Mouse (Mus musculus): ENCODE measurements around the gene Trim8. TPM values are rescaled to one million over a fixed set of nuclear protein-coding genes. Genes with fewer than 3 reads are reported as not detected.

The Trim8 gene
- 17.0 and 19.4 TPM in 2 replicates for polyA plus RNA-seq (2015; fragmentation: Nextera tagmentation; extraction: Ambion mirVana)

DNA sequence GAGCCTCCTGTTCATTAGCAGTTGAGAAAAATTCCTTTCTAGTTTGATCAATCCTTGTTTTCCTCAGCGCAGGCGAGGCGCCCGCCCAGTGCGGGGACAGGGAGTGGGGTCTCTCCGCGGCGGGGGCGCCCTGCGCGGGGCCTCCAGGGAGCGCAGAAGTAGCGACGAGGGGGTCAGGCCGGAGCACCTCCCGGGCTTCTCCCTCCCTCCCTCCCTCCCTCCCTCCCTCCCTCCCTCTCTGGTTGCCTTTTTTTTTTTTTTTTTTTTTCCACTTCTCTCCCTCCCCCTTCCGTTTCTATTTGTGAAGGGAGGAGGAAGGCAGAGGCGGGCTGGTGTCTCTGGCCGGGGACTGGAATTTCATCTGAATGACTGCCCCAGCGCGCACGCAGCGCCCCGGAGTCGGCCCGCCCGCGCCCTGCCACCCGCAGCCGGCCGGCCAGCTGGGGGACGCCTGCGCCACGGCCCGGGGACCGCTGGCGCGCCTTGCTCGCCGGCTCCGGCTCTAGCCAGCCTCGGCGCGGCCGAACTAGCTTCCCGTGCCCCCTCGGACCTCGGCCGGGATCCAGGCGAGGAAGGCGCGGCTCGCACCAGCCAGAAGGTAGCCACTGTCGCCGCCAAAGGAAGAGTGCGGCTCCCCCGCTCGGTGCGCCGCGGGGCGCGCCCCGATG lies at the start of gene Trim8:
Gene Trim8 (plus strand): TSS at position 302 of the 668 bp plus-strand sequence.
- H3K4me2 ChIP-seq (ENCODE audit: low read depth, low read length), result peak within 1 kb of the TSS; percentile 95
- peak within 1 kb of the TSS; percentile 95 for H3K4me3 ChIP-seq (ENCODE audit: low read length)
- peak within 1 kb of the TSS; percentile 99 for H3K9ac ChIP-seq (ENCODE audit: low read length)
- no peaks in the 10 kb centered on the region for H3K27me3 ChIP-seq (ENCODE audit: control insufficient read depth, insufficient read depth, low read length)
- no peaks in the 10 kb centered on the region for H3K9me3 ChIP-seq (replicated peaks; ENCODE audit: control insufficient read depth, low read length)
- H3K36me3 ChIP-seq (ENCODE audit: control insufficient read depth, insufficient read depth), result no peaks in the 10 kb centered on the region; the same call in 1 of the 2 replicates
- WGBS, result under 1% methylated on average over 61 of the region's 64 CpGs
- H3K4me1 ChIP-seq (ENCODE audit: control insufficient read depth, insufficient read depth, low read length), result peaks cover 25% of the 10 kb centered on the region
- peak within 1 kb of the TSS; percentile 99 for H3K27ac ChIP-seq (ENCODE audit: low read length)
- ATAC-seq (replicated peaks; ENCODE audit: extremely low read depth, insufficient read depth, low FRiP score), result peak; percentile 35

DNA sequence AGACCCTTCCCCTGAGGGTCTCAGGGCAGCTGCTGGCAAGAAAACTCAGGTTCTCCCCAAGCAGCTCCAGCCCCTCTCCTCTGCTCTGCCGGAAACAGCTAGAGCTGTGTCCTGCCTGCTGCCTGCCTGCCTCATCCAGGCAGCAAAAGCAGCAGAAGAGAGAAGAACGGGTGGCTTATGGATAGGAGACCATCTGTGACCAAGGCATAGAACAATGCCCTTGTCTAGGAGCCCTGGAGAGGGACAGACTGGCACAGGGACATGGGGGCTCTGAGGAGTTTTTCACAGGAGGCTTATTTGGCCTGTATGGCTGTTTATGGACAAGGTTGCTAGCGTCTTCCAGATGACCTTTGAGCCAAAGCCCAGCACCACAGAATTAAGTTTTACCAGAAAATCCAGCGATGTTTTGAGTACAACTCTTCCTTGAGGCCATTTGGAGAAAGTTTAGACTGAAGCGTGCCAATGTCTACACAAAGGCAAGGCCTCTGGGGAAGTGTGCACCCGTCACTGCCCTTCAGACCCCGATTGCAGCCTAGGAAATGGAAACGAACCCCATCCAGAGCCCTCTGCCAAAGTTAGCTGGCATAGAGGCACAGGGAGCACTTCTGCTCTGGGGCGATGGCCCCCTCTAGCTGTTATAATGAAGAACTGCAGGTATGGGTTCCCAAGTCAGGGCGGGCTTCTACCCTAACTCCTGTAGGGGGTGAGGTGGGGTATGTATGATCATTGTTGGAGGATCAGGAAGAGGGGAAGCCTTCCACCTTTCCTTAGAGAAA lies 49.3 kb upstream of the Trim8 start:
- Histone ChIP-seq H3K4me1 (ENCODE audit: control insufficient read depth, insufficient read depth, low read length) (peaks cover 54% of the 10 kb centered on the region), H3K4me3 (ENCODE audit: low read length) (no peak overlapping the region), H3K9me3 (replicated peaks; ENCODE audit: control insufficient read depth, low read length) (no peaks in the 10 kb centered on the region), H3K36me3 (ENCODE audit: control insufficient read depth, insufficient read depth) (no peaks in the 10 kb centered on the region), H3K27ac (ENCODE audit: low read length) (peak overlapping the region; percentile 11; the same call in 1 of the 2 replicates), H3K4me2 (ENCODE audit: low read depth, low read length) (no peak overlapping the region), H3K9ac (ENCODE audit: low read length) (peak overlapping the region; percentile 26; the same call in 1 of the 2 replicates), H3K27me3 (ENCODE audit: control insufficient read depth, insufficient read depth, low read length) (no peaks in the 10 kb centered on the region)
- 48% methylated on average over 10 of the region's 10 CpGs for WGBS
- ATAC-seq (replicated peaks; ENCODE audit: extremely low read depth, insufficient read depth, low FRiP score), result no peak

DNA sequence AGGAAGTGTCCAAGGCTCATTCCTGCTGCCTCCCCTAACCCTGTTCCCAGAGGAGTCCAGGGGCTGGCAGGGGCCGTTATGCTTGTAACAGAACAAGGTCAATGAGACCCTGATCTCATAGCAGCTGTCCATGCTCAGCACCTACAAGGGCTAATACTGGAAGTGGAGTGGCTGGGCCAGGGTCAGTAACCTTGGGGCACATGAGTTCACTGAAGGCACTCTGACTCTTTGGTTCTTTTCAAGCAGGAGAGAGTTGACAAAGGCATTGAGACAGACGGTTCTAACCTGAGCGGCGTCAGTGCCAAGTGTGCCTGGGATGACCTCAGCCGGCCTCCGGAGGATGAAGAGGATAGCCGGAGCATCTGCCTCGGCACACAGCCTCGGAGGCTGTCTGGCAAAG lies 48.6 kb upstream of the Trim8 start:
- ATAC-seq (replicated peaks; ENCODE audit: extremely low read depth, insufficient read depth, low FRiP score), result no peak
- 71% methylated on average over 9 of the region's 9 CpGs for WGBS
- H3K4me1 ChIP-seq (ENCODE audit: control insufficient read depth, insufficient read depth, low read length), result peaks cover 55% of the 10 kb centered on the region

DNA sequence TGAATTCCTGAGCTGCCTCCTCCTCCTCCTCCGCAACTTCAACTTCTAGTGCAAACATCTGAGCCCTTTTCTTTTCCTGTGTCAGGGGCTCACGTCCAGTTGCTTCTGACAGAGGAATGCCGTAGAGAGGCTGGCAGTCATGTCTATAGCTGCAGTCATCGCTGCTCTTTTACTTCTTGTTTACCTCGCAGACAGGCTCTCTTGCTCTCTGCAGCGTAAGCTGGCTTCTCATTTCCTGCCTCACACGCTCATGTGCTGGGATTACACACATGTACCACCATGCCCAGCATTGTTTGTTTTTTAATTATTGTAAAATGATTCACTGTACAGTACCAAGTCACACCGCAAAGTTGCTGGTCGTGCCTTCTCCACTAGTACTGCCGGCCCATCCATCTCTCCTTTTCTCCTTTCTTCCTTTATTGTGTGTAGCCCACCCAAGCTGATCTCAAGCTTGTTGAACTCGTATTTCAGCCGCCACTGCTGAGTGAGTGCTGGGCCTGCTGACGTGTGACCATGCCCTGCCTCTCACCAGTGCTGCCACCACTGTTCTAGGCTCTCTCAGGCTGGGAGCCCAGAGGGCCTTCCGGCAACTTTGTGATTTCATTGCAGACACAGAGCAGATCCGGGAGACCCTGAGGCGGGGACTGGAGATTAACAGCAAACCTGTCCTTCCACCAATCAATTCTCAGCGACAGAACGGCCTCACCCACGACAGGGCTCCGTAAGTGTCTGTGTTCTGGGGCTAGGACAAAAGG lies 47.2 kb upstream of the Trim8 start:
- Histone ChIP-seq H3K9ac (ENCODE audit: low read length) (peak overlapping the region; percentile 63), H3K9me3 (replicated peaks; ENCODE audit: control insufficient read depth, low read length) (no peaks in the 10 kb centered on the region), H3K27me3 (ENCODE audit: control insufficient read depth, insufficient read depth, low read length) (no peaks in the 10 kb centered on the region), H3K4me3 (ENCODE audit: low read length) (peak overlapping the region; percentile 5; the same call in 1 of the 2 replicates), H3K4me1 (ENCODE audit: control insufficient read depth, insufficient read depth, low read length) (peaks cover 60% of the 10 kb centered on the region), H3K36me3 (ENCODE audit: control insufficient read depth, insufficient read depth) (no peaks in the 10 kb centered on the region), H3K27ac (ENCODE audit: low read length) (peak overlapping the region; percentile 91), H3K4me2 (ENCODE audit: low read depth, low read length) (peak overlapping the region; percentile 34)
- 24% methylated on average over 20 of the region's 20 CpGs for WGBS
- no peak; the same call in 1 of the 2 replicates for ATAC-seq (replicated peaks; ENCODE audit: extremely low read depth, insufficient read depth, low FRiP score)

More for the DNA sequence above, 48.6 kb upstream of the Trim8 start:
- Histone ChIP-seq H3K9ac (ENCODE audit: low read length) (no peak overlapping the region), H3K36me3 (ENCODE audit: control insufficient read depth, insufficient read depth) (no peaks in the 10 kb centered on the region), H3K4me3 (ENCODE audit: low read length) (no peak overlapping the region), H3K27me3 (ENCODE audit: control insufficient read depth, insufficient read depth, low read length) (no peaks in the 10 kb centered on the region), H3K27ac (ENCODE audit: low read length) (no peak overlapping the region), H3K4me2 (ENCODE audit: low read depth, low read length) (no peak overlapping the region), H3K9me3 (replicated peaks; ENCODE audit: control insufficient read depth, low read length) (no peaks in the 10 kb centered on the region)

DNA sequence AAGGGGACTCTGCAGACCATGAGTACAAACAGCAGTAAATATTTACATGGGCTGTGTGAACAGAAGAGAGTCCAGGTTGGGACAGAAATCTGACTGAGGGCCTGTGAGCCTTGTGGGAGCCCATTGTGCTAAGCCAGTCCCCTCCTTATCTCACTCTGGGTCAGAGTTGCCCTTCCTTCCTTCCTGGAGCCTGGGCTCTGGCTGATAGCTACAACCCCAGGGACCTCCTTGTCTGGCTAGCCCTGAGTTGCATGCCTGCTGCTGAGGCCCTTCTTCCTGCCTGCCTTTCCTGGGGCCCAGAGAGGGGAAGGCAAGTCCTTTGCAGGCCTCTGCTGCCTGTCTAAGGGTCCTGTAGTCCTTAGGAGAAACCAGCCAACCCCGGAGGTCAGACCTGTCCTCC lies 46.5 kb upstream of the Trim8 start:
- Histone ChIP-seq H3K4me3 (ENCODE audit: low read length) (peak overlapping the region; percentile 5; the same call in 1 of the 2 replicates), H3K36me3 (ENCODE audit: control insufficient read depth, insufficient read depth) (no peaks in the 10 kb centered on the region), H3K27me3 (ENCODE audit: control insufficient read depth, insufficient read depth, low read length) (no peaks in the 10 kb centered on the region), H3K4me1 (ENCODE audit: control insufficient read depth, insufficient read depth, low read length) (peaks cover 67% of the 10 kb centered on the region), H3K9me3 (replicated peaks; ENCODE audit: control insufficient read depth, low read length) (no peaks in the 10 kb centered on the region), H3K4me2 (ENCODE audit: low read depth, low read length) (peak overlapping the region; percentile 34), H3K27ac (ENCODE audit: low read length) (peak overlapping the region; percentile 91), H3K9ac (ENCODE audit: low read length) (peak overlapping the region; percentile 63)
- WGBS, result 0% methylated on average over 1 of the region's 1 CpGs
- ATAC-seq (replicated peaks; ENCODE audit: extremely low read depth, insufficient read depth, low FRiP score), result peak; percentile 82

DNA sequence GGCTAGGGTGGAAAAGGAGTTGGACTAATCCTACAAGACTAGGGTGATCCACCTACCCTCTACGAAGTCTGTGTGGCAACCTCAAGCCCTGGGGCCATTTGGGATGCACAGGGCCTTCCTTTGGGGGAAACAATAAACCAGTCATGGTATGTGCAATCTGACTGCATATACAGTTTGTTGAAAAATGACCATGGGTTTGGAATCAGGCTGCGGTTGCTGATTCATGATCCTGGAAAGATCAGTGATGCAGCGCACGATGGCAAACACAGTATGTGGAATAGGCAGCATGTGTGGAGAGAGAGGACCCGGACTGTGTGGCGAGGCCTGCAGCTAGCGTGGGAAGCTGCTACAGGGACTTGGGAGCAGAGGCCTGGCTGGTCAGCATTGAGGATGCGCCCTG lies 45.9 kb upstream of the Trim8 start:
- ATAC-seq (replicated peaks; ENCODE audit: extremely low read depth, insufficient read depth, low FRiP score), result no peak
- peak overlapping the region; percentile 63 for H3K9ac ChIP-seq (ENCODE audit: low read length)
- 80% methylated on average over 8 of the region's 8 CpGs for WGBS

DNA sequence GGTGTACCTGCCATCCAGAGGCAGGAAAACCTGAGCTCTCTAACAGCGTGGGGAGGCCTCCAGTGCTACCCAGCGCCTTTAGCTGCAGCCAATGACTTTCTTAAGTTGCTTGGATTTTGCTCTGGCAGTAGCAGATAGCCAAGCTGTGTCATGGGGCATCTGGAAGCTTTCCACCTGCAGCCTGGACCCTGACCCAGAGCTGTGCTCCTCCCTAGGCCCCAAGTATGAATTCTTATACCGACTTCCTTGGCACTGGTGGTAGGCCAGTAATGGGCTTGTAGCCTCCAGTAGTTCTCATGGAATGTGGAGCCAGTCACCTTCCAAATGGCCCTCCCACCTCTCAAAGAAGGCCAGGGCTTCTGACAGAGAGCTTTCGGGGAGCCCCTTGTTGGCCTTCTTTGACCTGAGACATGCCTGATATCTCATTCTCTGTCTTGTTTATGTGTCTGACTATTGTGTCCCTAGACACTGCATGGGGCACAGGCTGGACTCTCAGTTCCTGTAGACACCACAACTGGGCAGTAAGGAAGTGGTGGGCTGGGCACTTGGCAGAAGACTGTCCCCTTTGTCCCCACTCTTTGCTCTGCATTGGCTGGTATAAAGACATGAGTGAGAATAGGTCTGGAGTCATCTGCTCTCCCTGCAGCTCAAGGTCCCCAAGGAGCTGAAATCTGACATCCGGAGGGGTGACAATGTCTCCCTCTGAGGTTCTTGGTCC lies 45.3 kb upstream of the Trim8 start:
- peak overlapping the region; percentile 91 for H3K27ac ChIP-seq (ENCODE audit: low read length)
- H3K27me3 ChIP-seq (ENCODE audit: control insufficient read depth, insufficient read depth, low read length), result no peaks in the 10 kb centered on the region
- no peaks in the 10 kb centered on the region for H3K9me3 ChIP-seq (replicated peaks; ENCODE audit: control insufficient read depth, low read length)
- no peak for ATAC-seq (replicated peaks; ENCODE audit: extremely low read depth, insufficient read depth, low FRiP score)
- WGBS, result 63% methylated on average over 5 of the region's 5 CpGs
- H3K9ac ChIP-seq (ENCODE audit: low read length), result peak overlapping the region; percentile 63
- no peaks in the 10 kb centered on the region for H3K36me3 ChIP-seq (ENCODE audit: control insufficient read depth, insufficient read depth)
- peaks cover 74% of the 10 kb centered on the region for H3K4me1 ChIP-seq (ENCODE audit: control insufficient read depth, insufficient read depth, low read length)
- no peak overlapping the region for H3K4me3 ChIP-seq (ENCODE audit: low read length)
- 0 out of 2 replicates have a peak overlapping the region, but pooled peaks have one; percentile 34 for H3K4me2 ChIP-seq (ENCODE audit: low read depth, low read length)

More for the DNA sequence above, 45.9 kb upstream of the Trim8 start:
- no peak overlapping the region for H3K4me3 ChIP-seq (ENCODE audit: low read length)
- peak overlapping the region; percentile 91 for H3K27ac ChIP-seq (ENCODE audit: low read length)
- peaks cover 73% of the 10 kb centered on the region for H3K4me1 ChIP-seq (ENCODE audit: control insufficient read depth, insufficient read depth, low read length)
- H3K27me3 ChIP-seq (ENCODE audit: control insufficient read depth, insufficient read depth, low read length), result no peaks in the 10 kb centered on the region
- H3K9me3 ChIP-seq (replicated peaks; ENCODE audit: control insufficient read depth, low read length), result no peaks in the 10 kb centered on the region
- no peaks in the 10 kb centered on the region for H3K36me3 ChIP-seq (ENCODE audit: control insufficient read depth, insufficient read depth)
- H3K4me2 ChIP-seq (ENCODE audit: low read depth, low read length), result peak overlapping the region; percentile 34

DNA sequence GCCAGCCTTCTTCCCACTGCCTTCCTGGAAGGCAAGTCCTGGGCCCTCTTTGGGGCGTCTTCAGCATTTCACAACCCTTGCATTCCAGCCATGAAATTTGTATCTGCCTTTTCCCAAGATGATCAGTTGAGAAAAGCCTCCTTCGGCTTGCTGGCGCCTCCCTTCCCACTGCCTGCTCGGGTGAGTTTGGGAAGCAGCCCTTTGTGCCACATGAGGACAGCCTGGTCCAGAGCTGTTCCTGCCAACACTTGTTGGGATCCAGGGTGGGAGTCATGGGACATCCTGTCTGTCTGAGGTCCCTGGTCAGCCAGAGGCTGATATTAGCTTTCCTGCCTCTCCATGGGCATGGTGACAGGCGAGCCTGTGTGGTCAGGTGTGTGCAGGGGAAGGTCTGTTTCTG lies 43.7 kb upstream of the Trim8 start:
- H3K9ac ChIP-seq (ENCODE audit: low read length), result 0 out of 2 replicates have a peak overlapping the region, but pooled peaks have one; percentile 3
- H3K36me3 ChIP-seq (ENCODE audit: control insufficient read depth, insufficient read depth), result peaks cover 4% of the 10 kb centered on the region; the same call in 1 of the 2 replicates

More for the DNA sequence above, 43.7 kb upstream of the Trim8 start:
- no peak overlapping the region for H3K4me3 ChIP-seq (ENCODE audit: low read length)
- no peaks in the 10 kb centered on the region for H3K27me3 ChIP-seq (ENCODE audit: control insufficient read depth, insufficient read depth, low read length)
- H3K27ac ChIP-seq (ENCODE audit: low read length), result peak overlapping the region; percentile 46; the same call in 1 of the 2 replicates
- H3K9me3 ChIP-seq (replicated peaks; ENCODE audit: control insufficient read depth, low read length), result no peaks in the 10 kb centered on the region
- 73% methylated on average over 5 of the region's 5 CpGs for WGBS
- H3K4me2 ChIP-seq (ENCODE audit: low read depth, low read length), result no peak overlapping the region
- peaks cover 69% of the 10 kb centered on the region for H3K4me1 ChIP-seq (ENCODE audit: control insufficient read depth, insufficient read depth, low read length)
- no peak for ATAC-seq (replicated peaks; ENCODE audit: extremely low read depth, insufficient read depth, low FRiP score)
